Mouse (Mus musculus) forebrain, embryonic 10.5 days (tissue): ENCODE measurements around the gene Hpn. TPM values are rescaled to one million over a fixed set of nuclear protein-coding genes. Genes with fewer than 3 reads are reported as not detected.

ENCODE experiments used
- DNase-seq: peaks from one replicate; pipeline ENCODE4 v3.0.0-alpha.2; 2017; ENCODE audit warnings: low spot score; ENCODE audit errors: extremely low spot score
- H3K27ac ChIP-seq: fragments of 300-500 bp; sonication (generic); 2 replicates; pipeline ENCODE4 v1.5.1; 2016; ENCODE audit warnings: mild to moderate bottlenecking
- H3K27me3 ChIP-seq: fragments of 300-500 bp; sonication (generic); 2 replicates; pipeline ENCODE4 v1.6.1; 2016; ENCODE audit warnings: mild to moderate bottlenecking; ENCODE audit not compliant: poor library complexity, severe bottlenecking
- H3K36me3 ChIP-seq: fragments of 300-500 bp; sonication (generic); replicated peaks from 2 replicates; pipeline ENCODE4 v1.6.1; 2016; ENCODE audit warnings: mild to moderate bottlenecking, moderate library complexity
- H3K4me1 ChIP-seq: fragments of 300-500 bp; sonication (generic); 2 replicates; pipeline ENCODE4 v1.6.1; 2016
- H3K4me3 ChIP-seq: fragments of 300-500 bp; sonication (generic); 2 replicates; pipeline ENCODE4 v1.5.1; 2016; ENCODE audit warnings: mild to moderate bottlenecking, moderate library complexity
- H3K9me3 ChIP-seq: fragments of 300-500 bp; sonication (generic); 2 replicates; pipeline ENCODE4 v1.6.1; 2016; ENCODE audit warnings: mild to moderate bottlenecking, moderate library complexity
- WGBS: fragments of 180-500 bp; shearing (Covaris S2); methylation state at CpG from one replicate; pipeline ENCODE4 v1.1.7; 2016; 5-methylcytosine and 5-hydroxymethylcytosine counted together
- polyA plus RNA-seq: library from polyadenylated mRNA; unstranded; fragments of >200 nt; fragmentation: Nextera tagmentation; extraction: Ambion mirVana; gene quantifications from 2 replicates; pipeline ENCODE4 v1.2.1, GENCODE M21; 2016

The Hpn gene
- polyA plus RNA-seq, 1 experiment from 2014 or later = 1.9 TPM

DNA sequence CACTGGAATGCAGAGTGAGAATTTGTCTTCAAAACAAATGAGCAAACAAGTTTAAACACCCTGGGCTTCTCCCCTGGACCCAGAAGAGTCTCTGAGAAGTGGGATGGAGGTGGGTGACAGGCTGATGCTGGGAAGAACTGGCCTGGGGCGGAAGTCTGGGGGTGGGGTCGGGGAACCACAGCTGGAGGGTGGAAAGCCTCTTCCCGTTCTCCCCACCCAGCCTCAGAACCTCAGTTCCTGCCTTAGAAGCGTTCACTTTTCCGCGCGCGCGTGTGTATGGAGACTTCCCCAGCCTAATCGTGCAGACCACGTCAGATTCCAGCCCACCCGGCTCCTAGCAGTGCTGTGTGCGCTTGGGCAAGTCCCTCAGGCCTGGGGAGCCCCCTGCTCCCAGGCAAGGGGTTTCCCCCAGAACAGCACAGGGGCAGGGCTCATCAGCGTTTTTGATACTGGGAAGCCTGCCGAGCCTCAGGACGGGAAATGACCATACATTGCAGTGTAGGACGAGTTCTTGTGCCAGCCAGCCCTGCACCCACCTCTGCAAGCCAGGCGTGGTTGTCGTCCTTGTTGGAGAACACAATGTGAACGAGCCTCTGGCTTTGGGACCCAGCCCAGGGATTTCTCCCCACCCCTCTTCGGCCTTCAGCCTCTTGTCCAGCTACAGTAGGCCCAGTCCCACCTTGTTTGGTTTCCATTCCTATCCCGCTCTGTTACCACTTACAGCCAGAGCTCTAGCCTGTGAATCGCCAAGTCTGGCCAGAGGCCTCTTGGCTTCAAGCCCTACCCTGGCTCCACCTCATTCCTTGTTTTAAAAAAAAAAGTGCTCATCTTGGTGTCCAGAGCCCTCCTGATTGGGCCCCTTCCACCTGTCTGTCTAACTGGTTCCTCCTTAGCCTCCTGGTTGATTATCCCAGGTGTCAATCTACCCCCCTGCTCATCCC, 36.5 kb upstream of the Hpn start:
- DNase-seq = peak; percentile 52
- no peaks in the 10 kb centered on the region for H3K27me3 ChIP-seq
- peak overlapping the region; percentile 88 for H3K4me3 ChIP-seq
- H3K4me1 ChIP-seq = peaks cover 57% of the 10 kb centered on the region
- no peaks in the 10 kb centered on the region for H3K9me3 ChIP-seq
- peaks cover 12% of the 10 kb centered on the region for H3K36me3 ChIP-seq
- H3K27ac ChIP-seq = peak overlapping the region; percentile 98
- 21% methylated on average over 23 of the region's 23 CpGs for WGBS

DNA sequence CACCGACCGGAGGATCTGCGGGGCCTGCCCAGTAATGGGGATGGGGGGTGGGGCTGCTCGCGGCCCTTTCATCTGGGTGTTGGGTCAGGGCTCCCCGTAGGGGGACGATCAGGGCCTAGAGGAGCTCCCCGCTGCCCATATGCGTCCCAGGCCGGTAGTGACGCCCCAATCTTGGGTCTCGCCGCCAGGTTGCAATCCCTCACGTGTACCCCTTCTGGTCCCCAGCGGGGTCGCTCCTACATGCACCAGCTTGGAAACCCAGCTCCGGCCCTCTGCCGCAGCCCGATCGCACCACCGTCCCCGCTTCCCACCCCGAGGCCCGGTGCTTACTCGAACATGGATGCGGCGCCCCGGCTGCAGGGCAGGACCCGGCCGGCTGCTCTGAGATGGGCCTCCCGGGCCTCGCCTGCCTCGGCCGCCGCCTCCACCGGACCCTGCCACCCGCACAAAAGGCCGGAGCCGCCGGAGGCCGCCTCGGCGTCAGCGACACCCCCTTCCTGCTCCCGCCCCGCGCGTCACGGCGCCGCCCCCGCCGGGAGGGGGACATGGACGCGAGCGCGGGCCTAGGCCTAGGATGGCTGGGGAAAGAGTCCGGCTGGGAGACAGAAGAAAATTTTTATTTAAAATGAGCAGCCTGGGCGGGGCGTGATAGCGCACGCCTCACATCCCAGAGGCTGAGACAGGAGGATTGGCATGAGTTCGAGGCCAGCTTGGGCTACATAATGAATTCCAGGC, 35.6 kb upstream of the Hpn start:
- WGBS = under 1% methylated on average over 63 of the region's 63 CpGs
- DNase-seq = peak; percentile 79
- Histone ChIP-seq H3K36me3 (peaks cover 21% of the 10 kb centered on the region), H3K27me3 (no peaks in the 10 kb centered on the region), H3K4me3 (peak overlapping the region; percentile 88), H3K9me3 (0 out of 2 replicates have a peak, but pooled peaks cover 2% of the 10 kb centered on the region), H3K27ac (peak overlapping the region; percentile 98), H3K4me1 (peaks cover 49% of the 10 kb centered on the region)

DNA sequence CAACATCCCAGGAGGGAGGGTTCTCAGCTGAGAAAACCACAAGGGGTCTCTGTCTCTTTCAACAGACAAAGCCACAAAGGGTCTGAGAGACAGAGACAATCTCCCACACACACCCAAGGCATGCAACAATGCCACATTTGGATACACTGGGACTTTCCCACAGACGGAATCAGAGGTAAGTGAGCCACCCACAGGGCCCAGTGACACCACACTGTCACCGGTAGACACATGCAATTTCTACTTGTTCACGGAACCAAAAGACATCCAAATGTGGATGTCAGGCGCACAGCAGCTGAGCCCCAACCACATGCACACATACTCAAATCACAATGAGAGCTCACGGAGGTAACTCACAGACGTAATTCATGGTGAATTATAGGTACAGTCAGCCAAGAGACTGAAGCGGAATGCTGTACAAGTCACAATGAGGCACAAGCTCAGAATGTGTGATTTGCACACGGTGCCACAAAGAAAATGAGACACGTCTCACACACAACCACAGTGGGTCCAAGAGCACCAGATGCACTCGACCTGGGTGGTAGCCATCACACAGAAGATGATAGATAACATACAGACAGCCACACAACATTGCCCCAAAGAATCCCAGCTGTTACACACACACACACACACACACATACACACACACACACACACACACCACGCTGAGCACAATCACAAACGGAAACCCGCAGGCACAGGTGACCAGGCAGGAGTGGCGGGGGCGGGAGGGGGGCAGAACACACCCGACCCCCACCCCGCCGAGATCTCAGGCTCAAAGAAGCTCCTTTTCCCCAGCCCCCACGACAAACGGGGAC, 34.9 kb upstream of the Hpn start:
- no peaks in the 10 kb centered on the region for H3K27me3 ChIP-seq
- 4% methylated on average over 20 of the region's 20 CpGs for WGBS
- DNase-seq = no peak
- H3K4me1 ChIP-seq = peaks cover 44% of the 10 kb centered on the region
- H3K4me3 ChIP-seq = peak overlapping the region; percentile 88
- peak overlapping the region; percentile 98 for H3K27ac ChIP-seq
- 0 out of 2 replicates have a peak, but pooled peaks cover 2% of the 10 kb centered on the region for H3K9me3 ChIP-seq
- peaks cover 29% of the 10 kb centered on the region for H3K36me3 ChIP-seq

DNA sequence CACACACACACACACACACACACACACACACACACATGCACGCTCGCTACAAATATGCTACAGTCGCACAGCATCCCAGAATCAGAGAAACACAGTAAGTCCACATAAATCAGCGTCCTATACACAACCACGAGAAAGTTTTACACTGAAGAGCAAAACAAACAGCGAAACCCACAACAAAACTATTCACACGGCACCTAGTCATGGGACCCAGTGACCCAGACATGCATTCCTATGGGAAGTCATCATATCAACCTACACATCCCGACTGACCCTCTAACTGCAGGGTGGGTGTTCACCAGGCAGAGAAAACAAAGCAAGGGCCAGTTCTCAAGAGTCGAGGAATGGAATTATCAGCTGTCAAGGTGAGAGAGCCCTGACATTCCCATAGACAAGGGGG, 34.2 kb upstream of the Hpn start:
- 57% methylated on average over 9 of the region's 9 CpGs for WGBS
- Histone ChIP-seq H3K36me3 (peaks cover 34% of the 10 kb centered on the region), H3K9me3 (0 out of 2 replicates have a peak, but pooled peaks cover 2% of the 10 kb centered on the region), H3K27ac (peak overlapping the region; percentile 98), H3K4me3 (peak overlapping the region; percentile 88), H3K4me1 (peaks cover 44% of the 10 kb centered on the region), H3K27me3 (no peaks in the 10 kb centered on the region)
- DNase-seq = no peak

DNA sequence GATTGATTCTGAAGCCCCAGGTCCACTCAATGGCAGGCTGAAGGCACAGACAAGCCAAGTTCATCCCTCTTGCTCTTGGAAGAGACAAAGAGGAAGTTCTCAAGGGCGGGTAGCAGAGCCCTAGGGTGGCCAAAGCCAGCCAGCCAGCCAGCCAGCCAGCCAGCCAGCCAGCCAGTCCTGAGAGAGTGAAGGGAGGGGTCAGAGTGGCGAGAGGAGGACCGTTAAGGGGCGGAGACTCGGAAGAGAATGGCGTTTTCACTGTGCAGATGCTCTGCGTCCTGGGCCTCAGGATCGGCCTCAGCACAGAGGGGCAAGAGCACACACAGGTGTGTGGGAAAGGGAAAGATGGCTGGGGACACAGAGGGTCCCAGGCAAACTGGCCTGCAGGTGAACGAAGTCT, 33.7 kb upstream of the Hpn start:
- peaks cover 44% of the 10 kb centered on the region for H3K4me1 ChIP-seq
- 9% methylated on average over 9 of the region's 9 CpGs for WGBS
- H3K27me3 ChIP-seq = no peaks in the 10 kb centered on the region
- DNase-seq = peak; percentile 59
- H3K9me3 ChIP-seq = 0 out of 2 replicates have a peak, but pooled peaks cover 2% of the 10 kb centered on the region
- peak overlapping the region; percentile 98 for H3K27ac ChIP-seq
- H3K4me3 ChIP-seq = peak overlapping the region; percentile 88
- H3K36me3 ChIP-seq = peaks cover 39% of the 10 kb centered on the region

DNA sequence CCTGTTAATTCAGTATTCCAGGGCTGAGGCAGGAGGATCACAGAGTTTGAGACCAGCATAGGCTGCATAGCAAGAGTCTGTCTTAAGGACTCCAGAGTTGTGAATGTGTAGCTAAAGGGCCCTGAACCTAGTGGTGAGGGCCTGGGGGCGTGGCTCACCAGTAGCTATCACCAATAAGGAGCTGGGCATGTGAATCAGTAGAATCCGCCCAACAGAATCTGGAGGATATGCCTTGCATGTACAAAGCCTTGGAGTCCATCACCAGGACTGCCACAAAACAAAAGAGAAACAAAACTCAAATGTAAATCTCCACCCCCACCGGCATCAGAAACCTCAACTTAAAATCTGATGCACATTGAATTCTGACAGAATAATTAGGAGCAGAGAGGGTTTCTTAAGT, 33.0 kb upstream of the Hpn start:
- Histone ChIP-seq H3K27me3 (no peaks in the 10 kb centered on the region), H3K4me1 (peaks cover 44% of the 10 kb centered on the region), H3K9me3 (0 out of 2 replicates have a peak, but pooled peaks cover 2% of the 10 kb centered on the region), H3K27ac (peak overlapping the region; percentile 98), H3K36me3 (peaks cover 45% of the 10 kb centered on the region), H3K4me3 (peak overlapping the region; percentile 88)
- WGBS = 84% methylated on average over 3 of the region's 3 CpGs
- no peak for DNase-seq

DNA sequence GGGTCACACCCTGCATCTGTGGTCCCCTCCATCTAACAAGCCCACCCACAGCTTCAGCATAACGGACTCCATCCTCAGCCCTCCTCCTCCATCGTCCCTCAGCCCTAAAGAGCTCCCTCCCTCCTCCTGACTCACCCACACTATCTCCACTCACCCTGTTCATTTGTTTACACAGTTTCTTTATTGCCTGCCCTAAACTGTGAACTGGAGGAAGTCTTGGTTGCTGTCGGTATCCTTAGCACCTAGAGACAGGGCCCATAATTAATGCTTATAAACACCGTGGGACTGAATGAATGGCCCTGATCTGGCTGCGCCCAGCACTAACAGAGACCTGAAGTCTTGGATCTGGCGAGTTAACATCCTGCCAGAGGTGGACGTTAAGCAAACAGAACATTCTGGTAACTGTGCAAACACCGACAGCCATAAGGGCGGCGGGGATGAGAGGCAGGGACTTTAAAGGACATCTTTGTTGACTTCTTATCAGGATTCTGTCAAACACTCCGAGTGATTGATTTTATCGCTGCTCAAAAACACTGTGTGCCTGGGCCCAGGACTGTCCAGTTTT, 30.6 kb upstream of the Hpn start:
- no peak for DNase-seq
- H3K36me3 ChIP-seq = peaks cover 70% of the 10 kb centered on the region
- WGBS = 93% methylated on average over 12 of the region's 12 CpGs
- H3K9me3 ChIP-seq = 0 out of 2 replicates have a peak, but pooled peaks cover 2% of the 10 kb centered on the region
- H3K27me3 ChIP-seq = no peaks in the 10 kb centered on the region
- H3K27ac ChIP-seq = no peak overlapping the region
- H3K4me1 ChIP-seq = peaks cover 30% of the 10 kb centered on the region
- H3K4me3 ChIP-seq = no peak overlapping the region

- DNase-seq = no peak
- WGBS = 95% methylated on average over 16 of the region's 16 CpGs
- H3K4me3 ChIP-seq = no peak overlapping the region
- no peaks in the 10 kb centered on the region for H3K27me3 ChIP-seq
- peaks cover 77% of the 10 kb centered on the region for H3K36me3 ChIP-seq
- 0 out of 2 replicates have a peak, but pooled peaks cover 2% of the 10 kb centered on the region for H3K9me3 ChIP-seq
- no peak overlapping the region for H3K27ac ChIP-seq
- peaks cover 27% of the 10 kb centered on the region for H3K4me1 ChIP-seq
Measured at GRCm38 (mm10) chr7:31144886-31145285, 29.8 kb upstream of the Hpn start.

- no peak overlapping the region for H3K27ac ChIP-seq
- DNase-seq = no peak
- no peaks in the 10 kb centered on the region for H3K4me1 ChIP-seq
- H3K9me3 ChIP-seq = no peaks in the 10 kb centered on the region
- no peak overlapping the region for H3K4me3 ChIP-seq
- H3K27me3 ChIP-seq = no peaks in the 10 kb centered on the region
- peaks cover 98% of the 10 kb centered on the region for H3K36me3 ChIP-seq
- WGBS = 94% methylated on average over 10 of the region's 10 CpGs
Measured at GRCm38 (mm10) chr7:31140941-31141340, 25.9 kb upstream of the Hpn start.

DNA sequence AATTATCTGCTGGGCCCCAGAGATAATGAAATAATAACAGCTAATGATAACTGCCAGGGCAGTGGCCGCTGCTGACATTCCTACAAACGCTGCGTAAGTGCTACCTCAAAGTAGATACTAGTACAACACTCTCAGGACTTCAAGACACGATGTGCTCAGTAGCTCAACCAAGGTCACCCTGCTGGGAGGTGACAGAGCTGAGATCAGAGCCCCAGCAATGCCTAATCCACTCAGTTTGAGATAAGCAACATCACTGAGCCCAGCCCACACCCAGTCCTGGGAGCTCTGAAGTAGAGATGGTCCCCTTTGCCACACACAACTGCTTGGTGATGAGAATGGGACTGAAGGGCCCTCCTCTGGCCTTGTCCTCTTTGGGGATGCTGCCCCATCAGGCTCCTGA, 25.2 kb upstream of the Hpn start:
- no peak for DNase-seq
- no peaks in the 10 kb centered on the region for H3K27me3 ChIP-seq
- H3K27ac ChIP-seq = no peak overlapping the region
- no peaks in the 10 kb centered on the region for H3K4me1 ChIP-seq
- H3K36me3 ChIP-seq = peaks cover 98% of the 10 kb centered on the region
- no peaks in the 10 kb centered on the region for H3K9me3 ChIP-seq
- WGBS = 92% methylated on average over 4 of the region's 4 CpGs
- no peak overlapping the region for H3K4me3 ChIP-seq

- H3K27me3 ChIP-seq = no peaks in the 10 kb centered on the region
- H3K4me3 ChIP-seq = no peak overlapping the region
- no peak overlapping the region for H3K27ac ChIP-seq
- DNase-seq = no peak
- H3K36me3 ChIP-seq = peaks cover 98% of the 10 kb centered on the region
- WGBS = 73% methylated on average over 5 of the region's 5 CpGs
- H3K4me1 ChIP-seq = no peaks in the 10 kb centered on the region
- no peaks in the 10 kb centered on the region for H3K9me3 ChIP-seq
Measured at GRCm38 (mm10) chr7:31139765-31140164, 24.7 kb upstream of the Hpn start.

GRCm38 (mm10) chr7:31135717-31136116, 20.6 kb upstream of the Hpn start:
- Histone ChIP-seq H3K27me3 (no peaks in the 10 kb centered on the region), H3K9me3 (no peaks in the 10 kb centered on the region), H3K27ac (no peak overlapping the region), H3K36me3 (peaks cover 100% of the 10 kb centered on the region), H3K4me1 (no peaks in the 10 kb centered on the region), H3K4me3 (no peak overlapping the region)
- 96% methylated on average over 10 of the region's 10 CpGs for WGBS
- no peak for DNase-seq
